In genomic region chr4:104338382-104338781, GRCm38 (mm10) we compare ENCODE assay signal across 18 mouse cellular contexts.
DNase-seq lines count a peak whose midpoint lies in the region.
"Had no signal": no experiment of that assay in that cellular context is flagged by ENCODE, and none has a peak within 500 bp of the region (broad histone marks: within the 10 kb centered on the region; RNA-seq: fewer than 3 reads in every experiment).

No protein-coding gene starts in this region.

- peak; percentile 20 to 65 for DNase-seq in frontal cortex, adult 2 months (ENCODE audit: extremely low spot score in 1 of 2, low spot score in 1 of 2)
- DNase-seq in frontal cortex, postnatal 14 days (ENCODE audit: low spot score in 2 of 2): no peak
- DNase-seq in left cerebral cortex, adult 11 months (ENCODE audit: low spot score): peak; percentile 11
- DNase-seq in left cerebral cortex, postnatal 10 days (ENCODE audit: extremely low spot score in 1 of 2, low spot score in 2 of 2): no peak
- DNase-seq in right cerebral cortex, adult 18-20 months: peak; percentile 52
- DNase-seq in right cerebral cortex, postnatal 14 days: no peak
- peak; percentile 11 to 79 for DNase-seq in left cerebral cortex, postnatal 25 days (ENCODE audit: low spot score in 2 of 2)
- no peak for DNase-seq in adrenal gland, adult 8-10 months
- DNase-seq: adrenal gland, postnatal 14 days; B cell, adult 2 months; cerebellum, adult 11-12 months; cerebellum, adult 8-10 months; cerebellum, postnatal 10 days; cerebellum, postnatal 36 days; embryo, embryonic 11 days; gastrocnemius, postnatal 10 days; gastrocnemius, postnatal 36 days; heart, adult 2 months had no signal

- intact Hi-C loops in left cerebral cortex, postnatal 10 days (cut with DNase I): no loop called here
- intact Hi-C loops in left cerebral cortex, postnatal 25 days (cut with DNase I): no loop called here

Comparison
In these comparisons a context has a peak if more than half of its experiments do, and no peak if none do; other contexts are left out.
1. DNase-seq: peak in frontal cortex, adult 2 months (2 of 2), left cerebral cortex, adult 11 months (single experiment), right cerebral cortex, adult 18-20 months (single experiment) and left cerebral cortex, postnatal 25 days (2 of 2); none in frontal cortex, postnatal 14 days (0 of 2), left cerebral cortex, postnatal 10 days (0 of 2), right cerebral cortex, postnatal 14 days (single experiment) and adrenal gland, adult 8-10 months (single experiment).